Mouse (Mus musculus) gastrocnemius, postnatal 4 days (tissue): ENCODE measurements at regions not wholly inside any gene's neighbourhood (a gene's known extent, or its start where the extent isn't known, plus 50 kb on each side); places are given as distances from the start of the nearest gene placed in this dataset.

Experiments
- DNase-seq, 2 experiments: peaks; one replicate each; pipeline ENCODE4 v3.0.0; 2021 to 2022; ENCODE audit warnings: low spot score in 2 of 2, mixed read lengths in 2 of 2

DNA sequence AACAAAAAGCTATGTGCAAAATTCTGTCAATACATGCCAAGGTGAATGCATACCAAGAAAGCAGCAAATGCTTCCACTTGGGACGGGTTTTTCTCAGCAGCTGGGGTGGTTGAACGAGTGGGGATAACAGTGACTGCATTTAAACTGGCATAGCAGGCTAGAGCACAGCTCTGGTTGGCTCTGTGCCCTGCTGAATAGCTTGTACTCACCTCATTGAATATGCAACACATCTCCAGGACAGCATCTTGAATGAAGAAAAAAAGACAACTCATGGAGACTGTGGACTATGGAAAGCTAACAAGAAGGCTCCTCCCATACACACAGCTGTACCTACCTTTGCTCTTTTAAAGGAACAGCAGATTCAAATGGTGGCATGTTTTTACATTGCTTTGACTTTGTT is 111.2 kb upstream of the Fbxo33 start:
- no peak for DNase-seq

DNA sequence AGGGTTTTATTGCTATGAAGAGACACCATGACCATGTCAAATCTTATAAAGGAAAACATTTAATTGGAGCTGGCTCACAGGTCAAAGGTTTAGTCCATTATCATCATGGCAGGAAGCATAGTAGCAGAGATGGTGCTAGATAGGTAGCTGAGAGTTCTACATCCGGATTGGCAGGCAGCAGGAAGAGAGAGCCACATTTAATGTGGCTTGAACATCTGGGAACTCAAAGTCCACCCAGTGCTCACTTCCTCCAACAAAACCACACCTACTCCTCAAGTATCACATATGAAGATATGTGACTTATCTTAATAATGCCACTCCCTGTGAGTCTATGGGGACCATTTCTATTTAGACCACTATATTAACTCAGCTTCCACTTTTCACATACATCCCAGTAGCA is 93.2 kb upstream of the Fbxo33 start:
- DNase-seq = no peak

DNA sequence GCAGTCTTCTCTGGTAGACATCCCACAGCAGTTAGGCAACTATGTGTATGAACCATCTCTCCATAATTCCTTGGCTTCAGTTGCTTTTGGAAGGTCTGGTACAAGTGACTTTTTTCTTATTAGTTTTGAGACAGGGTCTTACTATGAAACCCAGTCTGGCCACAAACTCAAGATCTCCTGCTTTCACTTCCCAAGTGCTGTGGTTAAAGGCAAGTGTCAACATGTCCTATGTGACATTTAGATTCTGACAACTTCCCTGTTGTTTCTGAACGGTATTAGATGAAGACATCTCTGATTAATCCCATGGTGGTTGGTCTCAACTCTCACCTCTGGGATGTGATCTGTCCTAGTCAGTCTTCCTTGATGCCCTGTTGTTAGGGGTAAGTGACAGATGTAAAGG is 88.4 kb upstream of the Fbxo33 start:
- DNase-seq = no peak

DNA sequence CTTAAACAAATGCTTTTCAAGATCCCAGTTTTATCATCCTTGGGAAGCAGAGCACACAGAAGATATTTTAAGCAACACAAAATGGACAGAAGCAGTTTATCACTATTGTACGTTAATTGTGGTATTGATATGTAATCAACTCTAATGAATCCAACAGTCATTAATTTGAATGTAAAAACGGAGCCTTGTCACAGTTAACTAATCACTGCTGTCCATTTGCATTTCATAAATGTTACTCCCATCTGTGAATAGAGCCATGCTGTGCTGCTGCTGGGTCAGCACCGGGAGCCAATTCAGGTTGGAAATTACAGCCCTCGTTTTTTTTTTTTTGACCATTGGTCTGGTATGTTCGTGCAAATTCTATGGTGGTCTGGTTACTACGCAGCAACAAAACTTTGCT is 85.0 kb upstream of the Fbxo33 start:
- DNase-seq = no peak
